Mouse (Mus musculus) embryonic fibroblast, embryonic 13.5 days (primary cell): ENCODE measurements around the gene Pnmt. TPM values are rescaled to one million over a fixed set of nuclear protein-coding genes. Genes with fewer than 3 reads are reported as not detected.

Source experiments
- H3K27ac ChIP-seq: 2 replicates; pipeline ENCODE4 v1.5.1; 2012; ENCODE audit warnings: low read length, control low read depth, inconsistent platforms; ENCODE audit not compliant: insufficient read depth
- H3K4me1 ChIP-seq: 2 replicates; pipeline ENCODE4 v1.6.1; 2011; ENCODE audit warnings: low read length; ENCODE audit not compliant: control insufficient read depth, insufficient read depth
- H3K4me3 ChIP-seq: 2 replicates; pipeline ENCODE4 v1.5.1; 2011; ENCODE audit warnings: mild to moderate bottlenecking, control low read depth, low read length; ENCODE audit not compliant: insufficient read depth
- CTCF ChIP-seq: IDR thresholded peaks from 2 replicates; pipeline ENCODE4 v1.5.1; 2011; ENCODE audit warnings: mild to moderate bottlenecking, control low read depth, low read length, moderate library complexity, borderline replicate concordance; ENCODE audit not compliant: insufficient read depth
- POLR2A ChIP-seq: IDR thresholded peaks from 2 replicates; pipeline ENCODE4 v1.6.1; 2011; ENCODE audit warnings: low read depth, mild to moderate bottlenecking, control low read depth, low read length, moderate library complexity
- polyA plus RNA-seq: library from polyadenylated mRNA; stranded (reverse); fragments of >200 nt; gene quantifications from 2 replicates; pipeline ENCODE4 v1.2.4, GENCODE M21; 2011; ENCODE audit warnings: low read depth; ENCODE audit not compliant: missing spikeins, insufficient read length

Pnmt gene
- polyA plus RNA-seq, 1 experiment, result not detected

GRCm38 (mm10) chr11:98437441-98437840 is 51.2 kb downstream of the Pnmt start:
- Histone ChIP-seq H3K4me3 (no peak overlapping the region), H3K4me1 (0 out of 2 replicates have a peak, but pooled peaks cover 4% of the 10 kb centered on the region), H3K27ac (no peak overlapping the region)
- TF ChIP-seq CTCF (no peak), POLR2A (no peak)

Other genes starting within 250 kb of the Pnmt start
- 30.3 and 34.0 TPM in 2 replicates for gene Fbxl20, start 236.0 kb upstream of the Pnmt start, polyA plus RNA-seq
- gene Med1, start 193.2 kb upstream of the Pnmt start, polyA plus RNA-seq, result 52.2 and 59.7 TPM in 2 replicates
- 41.8 and 42.0 TPM in 2 replicates for gene Cdk12, start 183.4 kb upstream of the Pnmt start, polyA plus RNA-seq
- gene Neurod2, start 56.8 kb upstream of the Pnmt start, polyA plus RNA-seq, result not detected in 2 replicates
- not detected in 2 replicates for gene Ppp1r1b, start 38.0 kb upstream of the Pnmt start, polyA plus RNA-seq
- gene Stard3, start 28.1 kb upstream of the Pnmt start, polyA plus RNA-seq, result 14.9 and 18.5 TPM in 2 replicates
- not detected in 2 replicates for gene Tcap, start 2.6 kb upstream of the Pnmt start, polyA plus RNA-seq
- 3.6 and 4.1 TPM in 2 replicates for gene Pgap3, start 14.0 kb downstream of the Pnmt start, polyA plus RNA-seq
- gene Erbb2, start 26.0 kb downstream of the Pnmt start, polyA plus RNA-seq, result 15.3 and 17.8 TPM in 2 replicates
- gene Mien1, start 52.5 kb downstream of the Pnmt start, polyA plus RNA-seq, result 47.2 and 54.3 TPM in 2 replicates
- not detected in 2 replicates for gene Grb7, start 59.9 kb downstream of the Pnmt start, polyA plus RNA-seq
- gene Ikzf3, start 159.6 kb downstream of the Pnmt start, polyA plus RNA-seq, result not detected in 2 replicates
- gene Zpbp2, start 164.6 kb downstream of the Pnmt start, polyA plus RNA-seq, result not detected in 2 replicates
- gene Ormdl3, start 200.9 kb downstream of the Pnmt start, polyA plus RNA-seq, result 47.7 and 51.9 TPM in 2 replicates
- not detected in 2 replicates for gene Lrrc3c, start 211.8 kb downstream of the Pnmt start, polyA plus RNA-seq
- 7.2 and 8.9 TPM in 2 replicates for gene Gm12355, start 239.2 kb downstream of the Pnmt start, polyA plus RNA-seq
- gene Gsdma3, start 239.9 kb downstream of the Pnmt start, polyA plus RNA-seq, result not detected in 2 replicates